Mouse (Mus musculus) liver, postnatal 0 days (tissue): ENCODE results near the gene Ptpra.

Experiments used
- CTCF ChIP-seq: sonication (generic); IDR thresholded peaks from 2 replicates; pipeline ENCODE4 v1.5.1; 2016; ENCODE audit warnings: antibody characterized with exemption, low read depth
- EP300 ChIP-seq: IDR thresholded peaks from 2 replicates; pipeline ENCODE4 v1.6.1; 2016; ENCODE audit warnings: antibody characterized with exemption, low read depth, mild to moderate bottlenecking

- TF ChIP-seq CTCF (peak; percentile 48), EP300 (no peak)
Measured at GRCm38 (mm10) chr2:130414094-130414856, 35.8 kb upstream of the Ptpra start.
